8 mouse cellular contexts compared by ENCODE assay signal in genomic region chr9:62368256-62368905, GRCm38 (mm10). TPM values are rescaled to one million over a fixed set of nuclear protein-coding genes. Genes with fewer than 3 reads are reported as not detected.
DNase-seq lines count a peak whose midpoint lies in the region; ATAC-seq and TF ChIP-seq lines count a peak whose summit lies in the region.
"Had no signal": no experiment of that assay in that cellular context is flagged by ENCODE, and none has a peak within 500 bp of the region (broad histone marks: within the 10 kb centered on the region; RNA-seq: fewer than 3 reads in every experiment).

No protein-coding gene starts in this region.

- no peak for ATAC-seq in kidney, embryonic 15.5 days (replicated peaks; ENCODE audit: low FRiP score)
- peak; percentile 45 for ATAC-seq in activated CD4-positive, CD25-positive, alpha-beta regulatory T cell, adult 4 months
- no peak for ATAC-seq in hindbrain, embryonic 12.5 days (ENCODE audit: low FRiP score)
- no peak for ATAC-seq in liver, postnatal 0 days

- H3K27me3 ChIP-seq in kidney, embryonic 15.5 days: no peaks in the 10 kb centered on the region
- no peaks in the 10 kb centered on the region for H3K27me3 ChIP-seq in hindbrain, embryonic 12.5 days
- H3K27me3 ChIP-seq in liver, postnatal 0 days (ENCODE audit: insufficient read depth, low read length): no peaks in the 10 kb centered on the region
- H3K27me3 ChIP-seq: neural tube, embryonic 12.5 days had no signal

- peaks cover 97% of the 10 kb centered on the region for H3K4me1 ChIP-seq in kidney, embryonic 15.5 days
- peaks cover 90% of the 10 kb centered on the region for H3K4me1 ChIP-seq in hindbrain, embryonic 12.5 days
- peaks cover 60% of the 10 kb centered on the region for H3K4me1 ChIP-seq in liver, postnatal 0 days (ENCODE audit: insufficient read depth)

- H3K9ac ChIP-seq in kidney, embryonic 15.5 days: no peak overlapping the region
- H3K9ac ChIP-seq in hindbrain, embryonic 12.5 days: no peak overlapping the region
- peak overlapping the region; percentile 48; the same call in 1 of the 2 replicates for H3K9ac ChIP-seq in liver, postnatal 0 days (replicated peaks)
- H3K9ac ChIP-seq: neural tube, embryonic 12.5 days had no signal

- peak overlapping the region; percentile 8; the same call in 1 of the 2 replicates for H3K4me2 ChIP-seq in kidney, embryonic 15.5 days
- H3K4me2 ChIP-seq in hindbrain, embryonic 12.5 days (replicated peaks): no peak overlapping the region
- peak overlapping the region; percentile 38; the same call in 1 of the 2 replicates for H3K4me2 ChIP-seq in liver, postnatal 0 days (ENCODE audit: low read depth, low read length)
- H3K4me2 ChIP-seq: neural tube, embryonic 12.5 days had no signal

- WGBS in kidney, embryonic 15.5 days: 66% methylated on average over 6 of the region's 6 CpGs
- WGBS in hindbrain, embryonic 12.5 days: 75% methylated on average over 6 of the region's 6 CpGs
- 73% methylated on average over 6 of the region's 6 CpGs for WGBS in liver, postnatal 0 days (ENCODE audit: insufficient replicate concordance)

- no peak for DNase-seq in kidney, adult 18-20 months
- no peak for DNase-seq in liver, postnatal 0 days
- DNase-seq in retina, embryonic 14.5 days (ENCODE audit: low spot score): no peak
- no peak for DNase-seq in layer of hippocampus, postnatal 36 days

- peak overlapping the region; percentile 80 for H3K27ac ChIP-seq in kidney, embryonic 15.5 days
- 0 out of 2 replicates have a peak overlapping the region, but pooled peaks have one; percentile 5 for H3K27ac ChIP-seq in hindbrain, embryonic 12.5 days
- H3K27ac ChIP-seq in liver, postnatal 0 days (ENCODE audit: low read depth): peak overlapping the region; percentile 58
- H3K27ac ChIP-seq: neural tube, embryonic 12.5 days had no signal

- H3K36me3 ChIP-seq in kidney, embryonic 15.5 days: peaks cover 21% of the 10 kb centered on the region
- H3K36me3 ChIP-seq in hindbrain, embryonic 12.5 days: peaks cover 13% of the 10 kb centered on the region
- H3K36me3 ChIP-seq in liver, postnatal 0 days (replicated peaks; ENCODE audit: insufficient read depth, low read length): peaks cover 11% of the 10 kb centered on the region

- TF ChIP-seq EP300 in liver, postnatal 0 days (IDR thresholded peaks at IDR 0.05; ENCODE audit: low read depth): no peak

- no peak overlapping the region for H3K4me3 ChIP-seq in kidney, embryonic 15.5 days (replicated peaks)
- no peak overlapping the region for H3K4me3 ChIP-seq in hindbrain, embryonic 12.5 days
- H3K4me3 ChIP-seq in liver, postnatal 0 days (ENCODE audit: low read depth, low read length): no peak overlapping the region
- H3K4me3 ChIP-seq: neural tube, embryonic 12.5 days had no signal

- TF ChIP-seq CTCF in liver, postnatal 0 days (IDR thresholded peaks at IDR 0.05; ENCODE audit: low read depth): no peak

- H3K9me3 ChIP-seq in kidney, embryonic 15.5 days (replicated peaks): no peaks in the 10 kb centered on the region
- H3K9me3 ChIP-seq in hindbrain, embryonic 12.5 days (replicated peaks): no peaks in the 10 kb centered on the region
- H3K9me3 ChIP-seq in liver, postnatal 0 days (ENCODE audit: low read length): no peaks in the 10 kb centered on the region
- H3K9me3 ChIP-seq: neural tube, embryonic 12.5 days had no signal

RNA-seq across cellular contexts. Expression of gene Anp32a, which starts 27.3 kb away (rescaled TPM):
- polyA plus RNA-seq in kidney, embryonic 15.5 days (2015; fragmentation: Nextera tagmentation; extraction: Ambion mirVana): 217 and 225 TPM in 2 replicates
- polyA plus RNA-seq in activated CD4-positive, CD25-positive, alpha-beta regulatory T cell, adult 4 months (2017; shearing (Covaris generic)): 100 to 1,000 TPM; 108 to 132 TPM
- 166 and 171 TPM in 2 replicates for polyA plus RNA-seq in hindbrain, embryonic 12.5 days (2016; fragmentation: Nextera tagmentation; extraction: Ambion mirVana)
- polyA plus RNA-seq in liver, postnatal 0 days (2015; fragmentation: Nextera tagmentation; extraction: Ambion mirVana): 54.5 and 60.4 TPM in 2 replicates
- total RNA-seq in layer of hippocampus, postnatal 36 days (2021): 100 to 1,000 TPM; 334 to 351 TPM

Comparison
In these comparisons a context has a peak if more than half of its experiments do, and no peak if none do; other contexts are left out.
1. H3K27ac ChIP-seq: peak in every context shown above with its lines; median percentile 80 in kidney, embryonic 15.5 days; 58 in liver, postnatal 0 days; 5 in hindbrain, embryonic 12.5 days.